Mouse (Mus musculus): Measurements from ENCODE around the gene Tmem43.

Gene Tmem43

GRCm38 (mm10) chr6:91535231-91535630 is 61.7 kb downstream of the Tmem43 start:
- no peak for DNase-seq (ENCODE audit: low spot score)

DNA sequence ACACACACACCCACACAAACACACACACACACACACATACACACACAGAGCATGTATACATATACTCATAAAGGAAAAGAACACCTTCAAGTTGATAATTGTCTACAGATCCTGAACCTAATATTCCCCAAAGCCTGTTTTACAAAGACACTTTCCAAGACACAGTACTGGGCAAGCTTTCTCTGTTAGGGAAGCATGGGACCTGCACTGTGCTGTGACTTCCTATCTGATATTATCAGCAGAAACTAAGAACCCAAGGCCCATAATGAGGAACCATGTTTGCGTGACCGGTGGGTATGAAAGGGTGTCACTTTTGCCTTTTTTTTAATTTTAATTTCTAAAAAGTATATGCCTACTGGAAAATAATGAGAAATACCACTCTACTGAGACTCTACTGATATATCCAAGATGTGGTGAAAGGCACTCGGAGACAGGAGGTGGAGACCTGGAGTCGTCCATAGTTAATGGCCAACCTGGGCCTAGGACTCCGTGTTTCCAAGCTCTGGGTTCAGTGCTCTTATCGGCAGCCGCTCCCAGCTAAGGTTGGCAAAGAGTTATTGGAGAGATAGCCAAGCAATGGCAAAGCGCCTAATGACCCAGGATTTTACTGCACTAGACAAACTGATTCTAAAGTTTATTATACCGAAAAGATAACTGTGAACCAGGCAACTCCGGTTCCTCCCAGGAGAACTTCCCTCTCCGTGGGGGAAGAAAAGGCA is 62.7 kb downstream of the Tmem43 start:
- DNase-seq (ENCODE audit: low spot score) = no peak

Data from left cerebral cortex, adult 11 months (tissue).